Mouse (Mus musculus): ENCODE results near the gene Gdnf. TPM values are rescaled to one million over a fixed set of nuclear protein-coding genes. Genes with fewer than 3 reads are reported as not detected.

Gene Gdnf
- polyA plus RNA-seq (2015; fragmentation: Nextera tagmentation; extraction: Ambion mirVana) = 0.18 TPM in 1 of 2 replicates, not detected in the other

DNA sequence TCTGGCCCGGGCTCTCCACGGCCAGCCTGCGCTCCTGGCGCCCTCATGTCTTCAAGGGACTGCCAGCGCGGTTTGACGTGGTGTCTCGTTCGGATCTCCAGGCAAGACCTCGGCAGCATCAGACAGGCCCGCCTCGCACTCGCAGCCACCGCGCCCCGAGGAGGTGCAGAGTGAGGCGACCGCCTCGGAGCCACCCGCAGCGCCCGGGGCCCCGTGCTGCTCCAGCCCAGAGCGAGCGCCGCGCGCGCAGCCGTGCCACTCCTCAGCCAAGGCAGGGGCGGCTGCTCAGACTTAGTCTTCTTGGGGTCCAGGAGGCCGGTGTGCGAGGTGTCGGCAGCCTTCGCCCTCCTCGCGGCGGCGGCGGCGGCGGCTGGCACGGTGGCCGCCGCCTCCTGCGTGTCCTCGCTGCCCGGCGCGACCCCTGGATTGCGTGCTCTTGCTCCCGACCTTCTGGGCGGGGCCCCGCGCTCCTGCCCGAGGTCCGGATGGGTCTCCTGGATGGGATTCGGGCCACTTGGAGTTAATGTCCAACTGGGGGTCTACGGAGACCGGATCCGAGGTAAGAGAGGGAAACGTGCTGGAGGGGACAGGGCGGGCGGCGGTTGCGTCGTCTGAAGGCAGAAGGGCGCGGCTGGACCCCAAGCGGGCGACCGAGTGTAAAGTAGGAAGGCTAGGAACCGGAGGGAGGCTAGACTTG, at the start of gene Gdnf:
TSS of gene Gdnf (plus strand) at position 291 of the 697 bp plus-strand sequence.
- peak within 1 kb of the TSS; percentile 99 for H3K4me2 ChIP-seq (ENCODE audit: low read depth, low read length)
- H3K9me3 ChIP-seq (ENCODE audit: control insufficient read depth, low read length) = no peaks in the 10 kb centered on the region
- H3K36me3 ChIP-seq (ENCODE audit: control insufficient read depth, insufficient read depth, low read length) = no peaks in the 10 kb centered on the region
- peaks cover 35% of the 10 kb centered on the region for H3K4me1 ChIP-seq (replicated peaks; ENCODE audit: control insufficient read depth, insufficient read depth, low read length)
- peak; percentile 65 for ATAC-seq (ENCODE audit: low read depth)
- H3K9ac ChIP-seq (ENCODE audit: low read length) = peak within 1 kb of the TSS; percentile 54
- H3K27me3 ChIP-seq (ENCODE audit: control insufficient read depth, insufficient read depth, low read depth, low read length) = peaks cover 79% of the 10 kb centered on the region
- under 1% methylated on average over 65 of the region's 73 CpGs for WGBS
- no peak within 1 kb of the TSS for H3K27ac ChIP-seq (ENCODE audit: low read length)
- peak within 1 kb of the TSS; percentile 60 for H3K4me3 ChIP-seq (ENCODE audit: low read length)

DNA sequence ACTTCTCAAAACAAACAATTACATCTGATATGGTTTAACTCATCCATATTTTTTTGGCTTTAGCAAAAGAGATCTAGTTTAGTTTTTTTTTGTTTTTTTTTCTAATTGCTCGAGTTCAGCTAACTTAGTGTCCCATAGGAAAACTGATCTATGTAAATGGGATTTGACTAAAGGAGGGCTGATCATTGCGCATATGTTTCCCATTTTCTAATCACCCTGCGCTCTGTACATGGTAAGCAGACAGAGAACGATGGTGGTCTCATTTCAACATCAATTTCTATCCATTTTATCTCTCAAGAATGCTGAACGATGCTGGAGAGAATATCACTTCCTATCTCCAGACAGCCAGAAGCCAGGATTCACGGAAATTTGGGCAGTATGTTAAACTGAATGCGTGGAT, 43.5 kb upstream of the Gdnf start:
- Histone ChIP-seq H3K4me3 (ENCODE audit: low read length) (no peak overlapping the region), H3K36me3 (ENCODE audit: control insufficient read depth, insufficient read depth, low read length) (no peaks in the 10 kb centered on the region), H3K4me2 (ENCODE audit: low read depth, low read length) (no peak overlapping the region), H3K27me3 (ENCODE audit: control insufficient read depth, insufficient read depth, low read depth, low read length) (no peaks in the 10 kb centered on the region), H3K27ac (ENCODE audit: low read length) (no peak overlapping the region), H3K4me1 (replicated peaks; ENCODE audit: control insufficient read depth, insufficient read depth, low read length) (no peaks in the 10 kb centered on the region), H3K9ac (ENCODE audit: low read length) (no peak overlapping the region), H3K9me3 (ENCODE audit: control insufficient read depth, low read length) (no peaks in the 10 kb centered on the region)
- WGBS = 74% methylated on average over 7 of the region's 7 CpGs
- ATAC-seq (ENCODE audit: low read depth) = no peak

DNA sequence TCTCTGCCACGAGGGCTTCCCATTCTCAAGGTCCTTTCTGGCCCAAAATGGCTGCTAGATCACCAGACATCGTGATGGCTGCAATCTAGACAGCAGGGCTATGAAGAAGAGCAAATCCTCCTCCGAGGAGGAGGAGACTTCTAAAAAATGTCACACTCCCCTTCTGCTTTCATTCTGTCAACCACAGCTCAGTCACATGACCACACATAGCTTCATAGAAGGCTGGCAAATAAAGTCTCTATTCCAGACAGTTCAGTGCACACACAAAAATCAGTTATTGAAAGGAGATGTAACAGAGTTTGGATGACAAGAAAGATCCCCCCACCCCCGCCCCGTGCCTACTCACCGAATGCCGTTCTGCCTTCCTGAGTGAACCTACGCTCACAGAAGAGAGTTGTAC, 37.7 kb upstream of the Gdnf start:
- Histone ChIP-seq H3K27me3 (ENCODE audit: control insufficient read depth, insufficient read depth, low read depth, low read length) (no peaks in the 10 kb centered on the region), H3K9ac (ENCODE audit: low read length) (no peak overlapping the region), H3K4me3 (ENCODE audit: low read length) (no peak overlapping the region), H3K27ac (ENCODE audit: low read length) (no peak overlapping the region), H3K4me2 (ENCODE audit: low read depth, low read length) (no peak overlapping the region), H3K9me3 (ENCODE audit: control insufficient read depth, low read length) (no peaks in the 10 kb centered on the region), H3K36me3 (ENCODE audit: control insufficient read depth, insufficient read depth, low read length) (no peaks in the 10 kb centered on the region), H3K4me1 (replicated peaks; ENCODE audit: control insufficient read depth, insufficient read depth, low read length) (no peaks in the 10 kb centered on the region)
- ATAC-seq (ENCODE audit: low read depth) = no peak
- WGBS = 86% methylated on average over 8 of the region's 8 CpGs

DNA sequence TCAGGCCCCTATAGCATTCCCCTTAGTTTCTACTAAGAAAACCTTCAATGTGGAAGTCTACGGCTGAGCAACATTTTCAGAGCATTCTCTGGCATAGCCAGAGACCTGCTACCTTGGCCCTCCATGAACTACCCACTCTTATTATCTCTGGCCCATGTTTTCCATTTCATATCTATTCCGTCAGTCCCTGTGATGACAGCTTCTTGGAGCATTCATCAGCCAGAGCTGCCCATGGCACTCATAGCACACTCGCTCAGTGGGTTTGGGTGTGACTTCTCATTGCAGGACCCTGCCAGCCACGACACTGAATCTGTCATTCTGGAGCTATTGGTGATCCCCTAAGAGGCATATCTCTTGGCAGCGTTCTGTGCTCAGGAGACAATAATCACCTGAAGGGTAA, 29.1 kb upstream of the Gdnf start:
- WGBS = 82% methylated on average over 5 of the region's 5 CpGs
- Histone ChIP-seq H3K4me2 (ENCODE audit: low read depth, low read length) (no peak overlapping the region), H3K9me3 (ENCODE audit: control insufficient read depth, low read length) (no peaks in the 10 kb centered on the region), H3K4me1 (replicated peaks; ENCODE audit: control insufficient read depth, insufficient read depth, low read length) (no peaks in the 10 kb centered on the region), H3K9ac (ENCODE audit: low read length) (no peak overlapping the region), H3K27ac (ENCODE audit: low read length) (no peak overlapping the region), H3K27me3 (ENCODE audit: control insufficient read depth, insufficient read depth, low read depth, low read length) (no peaks in the 10 kb centered on the region), H3K36me3 (ENCODE audit: control insufficient read depth, insufficient read depth, low read length) (no peaks in the 10 kb centered on the region), H3K4me3 (ENCODE audit: low read length) (no peak overlapping the region)
- ATAC-seq (ENCODE audit: low read depth) = no peak

DNA sequence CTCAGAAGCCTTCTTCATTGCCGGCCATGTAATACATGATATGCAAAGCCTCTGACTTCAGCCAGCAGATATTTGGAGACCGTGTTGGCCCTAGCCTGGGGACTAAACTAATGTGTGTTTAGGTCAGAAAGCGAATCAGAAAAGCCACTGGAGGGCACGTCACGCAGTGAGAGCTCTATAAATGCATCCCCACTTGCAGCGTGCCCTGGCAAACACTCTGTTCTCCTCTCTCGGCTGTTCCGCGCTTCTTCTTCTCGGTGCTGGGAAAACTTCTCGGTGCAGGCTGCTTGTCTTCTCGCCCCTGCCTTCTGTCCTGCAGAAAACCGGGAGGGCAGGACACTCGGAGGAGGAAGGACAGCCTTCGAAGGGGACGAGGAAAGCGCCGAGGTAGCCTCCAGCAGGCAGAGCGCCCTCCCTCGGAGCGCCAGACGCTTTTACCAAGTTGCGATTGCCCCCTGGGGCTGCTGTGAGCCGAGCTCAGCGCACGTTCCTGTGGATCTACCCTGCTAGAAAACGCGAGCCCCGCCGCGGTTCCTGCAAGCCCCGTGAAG, 730 bp upstream of the Gdnf start:
- peaks cover 71% of the 10 kb centered on the region for H3K27me3 ChIP-seq (ENCODE audit: control insufficient read depth, insufficient read depth, low read depth, low read length)
- peak overlapping the region; percentile 99 for H3K4me2 ChIP-seq (ENCODE audit: low read depth, low read length)
- H3K4me3 ChIP-seq (ENCODE audit: low read length) = peak overlapping the region; percentile 60
- ATAC-seq (ENCODE audit: low read depth) = no peak
- under 1% methylated on average over 32 of the region's 32 CpGs for WGBS
- H3K9ac ChIP-seq (ENCODE audit: low read length) = peak overlapping the region; percentile 54
- H3K36me3 ChIP-seq (ENCODE audit: control insufficient read depth, insufficient read depth, low read length) = no peaks in the 10 kb centered on the region
- H3K9me3 ChIP-seq (ENCODE audit: control insufficient read depth, low read length) = no peaks in the 10 kb centered on the region
- H3K4me1 ChIP-seq (replicated peaks; ENCODE audit: control insufficient read depth, insufficient read depth, low read length) = peaks cover 28% of the 10 kb centered on the region
- no peak overlapping the region for H3K27ac ChIP-seq (ENCODE audit: low read length)

DNA sequence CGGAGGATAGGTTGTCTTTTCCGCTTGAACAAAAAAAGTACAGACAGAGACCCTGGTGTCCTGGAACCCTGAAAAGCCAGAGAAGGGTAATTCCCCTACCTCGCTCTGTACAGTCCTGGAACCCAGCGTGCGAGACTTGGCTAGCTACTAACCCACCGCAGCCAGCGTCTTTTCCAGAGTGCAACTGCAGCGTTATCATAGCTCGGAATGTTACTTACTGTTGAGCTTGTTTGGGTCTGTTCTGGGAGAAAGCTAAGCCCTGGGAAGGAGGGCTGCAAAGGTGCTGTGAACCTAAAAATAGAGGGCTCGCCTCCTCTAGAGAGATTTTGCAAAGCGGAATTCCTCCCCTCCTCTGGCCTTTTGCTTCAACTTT, 593 bp downstream of the Gdnf start:
- WGBS = 3% methylated on average over 11 of the region's 11 CpGs
- peak overlapping the region; percentile 54; the same call in 1 of the 2 replicates for H3K9ac ChIP-seq (ENCODE audit: low read length)
- H3K27me3 ChIP-seq (ENCODE audit: control insufficient read depth, insufficient read depth, low read depth, low read length) = peaks cover 84% of the 10 kb centered on the region
- peaks cover 36% of the 10 kb centered on the region for H3K4me1 ChIP-seq (replicated peaks; ENCODE audit: control insufficient read depth, insufficient read depth, low read length)
- peak overlapping the region; percentile 99 for H3K4me2 ChIP-seq (ENCODE audit: low read depth, low read length)
- H3K4me3 ChIP-seq (ENCODE audit: low read length) = peak overlapping the region; percentile 60
- no peaks in the 10 kb centered on the region for H3K36me3 ChIP-seq (ENCODE audit: control insufficient read depth, insufficient read depth, low read length)
- H3K9me3 ChIP-seq (ENCODE audit: control insufficient read depth, low read length) = no peaks in the 10 kb centered on the region
- no peak for ATAC-seq (ENCODE audit: low read depth)
- H3K27ac ChIP-seq (ENCODE audit: low read length) = no peak overlapping the region

DNA sequence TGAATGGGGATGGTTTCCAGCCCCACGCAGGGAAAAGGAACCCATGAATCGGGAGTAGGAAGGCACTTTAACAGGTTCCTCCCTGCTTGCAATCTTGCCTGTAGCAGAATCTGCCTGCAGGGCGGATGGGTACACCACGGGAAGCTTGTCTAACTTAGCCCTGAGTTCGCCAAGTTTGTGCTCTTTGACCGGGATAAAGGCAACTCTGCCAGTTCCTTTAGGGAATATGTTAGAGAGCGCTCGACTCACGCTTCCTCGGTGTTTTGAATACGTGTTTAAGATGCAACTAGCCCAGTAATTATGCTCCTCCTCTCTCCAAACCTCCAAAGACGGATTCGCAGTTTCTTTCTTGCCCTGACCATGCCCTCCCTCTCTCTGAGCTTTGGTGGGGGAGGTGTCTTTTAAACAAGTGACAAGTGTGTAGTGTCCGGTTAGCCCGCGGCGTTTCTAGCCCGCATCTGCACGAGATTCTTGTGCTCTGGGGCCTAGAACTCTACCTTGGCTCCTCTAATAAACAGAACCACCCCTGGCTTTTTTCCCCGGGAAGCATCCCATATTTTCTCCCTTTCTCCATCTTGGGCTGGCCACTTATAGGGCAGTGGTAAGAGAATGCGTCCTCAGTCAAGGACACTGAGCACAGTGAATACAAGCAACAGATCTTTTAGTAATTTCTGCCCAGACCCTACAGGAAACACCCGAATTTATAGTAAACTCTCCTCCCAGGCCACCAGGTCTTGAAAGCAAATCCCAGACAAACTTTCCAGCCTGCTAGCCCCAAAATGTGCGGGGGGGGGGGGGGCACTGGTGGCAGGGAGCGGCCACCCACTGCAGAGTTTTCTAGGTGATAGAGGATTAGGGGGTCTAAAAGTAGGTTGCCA, 1.4 kb downstream of the Gdnf start:
- Histone ChIP-seq H3K27me3 (ENCODE audit: control insufficient read depth, insufficient read depth, low read depth, low read length) (peaks cover 89% of the 10 kb centered on the region), H3K9ac (ENCODE audit: low read length) (no peak overlapping the region), H3K27ac (ENCODE audit: low read length) (no peak overlapping the region), H3K4me2 (ENCODE audit: low read depth, low read length) (peak overlapping the region; percentile 99; the same call in 1 of the 2 replicates), H3K4me1 (replicated peaks; ENCODE audit: control insufficient read depth, insufficient read depth, low read length) (peaks cover 36% of the 10 kb centered on the region), H3K4me3 (ENCODE audit: low read length) (peak overlapping the region; percentile 11; the same call in 1 of the 2 replicates), H3K9me3 (ENCODE audit: control insufficient read depth, low read length) (no peaks in the 10 kb centered on the region), H3K36me3 (ENCODE audit: control insufficient read depth, insufficient read depth, low read length) (no peaks in the 10 kb centered on the region)
- 17% methylated on average over 24 of the region's 24 CpGs for WGBS
- ATAC-seq (ENCODE audit: low read depth) = no peak

DNA sequence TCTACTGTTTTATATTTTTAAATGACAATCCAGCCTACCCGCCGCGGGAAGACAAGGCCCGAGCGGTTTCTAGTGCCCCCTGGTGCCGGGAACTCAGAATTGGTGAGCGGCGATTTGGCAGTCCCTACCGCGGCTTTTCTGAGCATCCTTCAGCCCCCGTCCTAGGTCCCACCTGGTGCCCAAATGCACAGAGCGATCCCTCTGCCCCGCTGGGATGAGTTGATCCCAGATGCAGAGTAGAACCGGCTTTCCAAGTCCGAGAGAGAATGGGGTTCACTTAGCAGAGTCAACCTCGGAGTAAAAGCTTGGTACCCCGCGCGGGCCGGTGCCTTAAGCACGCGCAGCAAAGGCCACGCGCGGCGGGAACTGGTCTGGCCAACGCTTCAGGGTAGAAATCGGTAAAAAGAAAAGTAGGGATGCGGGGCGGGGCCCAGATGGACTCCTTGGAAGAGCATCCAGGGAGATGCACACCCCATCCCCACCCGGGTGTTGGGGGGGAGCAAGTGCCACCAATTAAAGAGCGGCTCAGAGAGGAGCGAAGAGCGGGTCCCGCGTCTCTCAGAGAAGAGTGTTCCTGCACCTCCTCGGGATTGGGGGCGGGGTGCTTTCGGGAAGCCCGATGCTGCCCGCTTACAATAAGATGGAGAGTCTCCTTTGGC, 2.4 kb downstream of the Gdnf start:
- H3K27me3 ChIP-seq (ENCODE audit: control insufficient read depth, insufficient read depth, low read depth, low read length) = peaks cover 96% of the 10 kb centered on the region
- H3K36me3 ChIP-seq (ENCODE audit: control insufficient read depth, insufficient read depth, low read length) = no peaks in the 10 kb centered on the region
- H3K9me3 ChIP-seq (ENCODE audit: control insufficient read depth, low read length) = no peaks in the 10 kb centered on the region
- peaks cover 36% of the 10 kb centered on the region for H3K4me1 ChIP-seq (replicated peaks; ENCODE audit: control insufficient read depth, insufficient read depth, low read length)
- peak overlapping the region; percentile 53 for H3K4me3 ChIP-seq (ENCODE audit: low read length)
- ATAC-seq (ENCODE audit: low read depth) = 0 out of 2 replicates have a peak, but pooled peaks have one; percentile 18
- H3K9ac ChIP-seq (ENCODE audit: low read length) = no peak overlapping the region
- H3K4me2 ChIP-seq (ENCODE audit: low read depth, low read length) = peak overlapping the region; percentile 94
- 1% methylated on average over 41 of the region's 41 CpGs for WGBS
- no peak overlapping the region for H3K27ac ChIP-seq (ENCODE audit: low read length)
